1 mouse cellular context compared by ENCODE assay signal in genomic region chr7:100651011-100651410, GRCm38 (mm10).
TF ChIP-seq lines count a peak whose summit lies in the region.

No protein-coding gene starts in this region.

TF ChIP-seq in MEL, 35 proteins besides CTCF, POLR2A, EP300 and RAD21 (continued from another document):
- no peak for TF ChIP-seq CHD1 (IDR thresholded peaks at IDR 0.05; ENCODE audit: low read depth, low read length)
- no peak for TF ChIP-seq NRF1 (IDR thresholded peaks at IDR 0.05; ENCODE audit: insufficient read depth, low read depth, low read length, poor library complexity, severe bottlenecking)
- no peak for TF ChIP-seq SIN3A (IDR thresholded peaks at IDR 0.05; ENCODE audit: low read length)
- no peak for TF ChIP-seq UBTF (IDR thresholded peaks at IDR 0.05; ENCODE audit: borderline replicate concordance, insufficient read depth, low read depth, low read length)
- TF ChIP-seq RCOR1 (IDR thresholded peaks at IDR 0.05; ENCODE audit: low read depth, low read length), result no peak
- no peak for TF ChIP-seq SMC3 (IDR thresholded peaks at IDR 0.05; ENCODE audit: low read depth, low read length)
- TF ChIP-seq ELF1 (IDR thresholded peaks at IDR 0.05; ENCODE audit: low read depth, low read length), result no peak
- no peak for TF ChIP-seq NELFE (IDR thresholded peaks at IDR 0.05; ENCODE audit: low read depth, low read length)
- TF ChIP-seq ETS1 (IDR thresholded peaks at IDR 0.05; ENCODE audit: low read depth, low read length), result no peak
- TF ChIP-seq USF2 (IDR thresholded peaks at IDR 0.05; ENCODE audit: borderline replicate concordance in 1 of 2, insufficient read depth in 1 of 2, low read depth in 1 of 2, low read length in 2 of 2), result no peak
TF ChIP-seq in MEL: peak in this region for 0.
